Mouse (Mus musculus) spleen, postnatal 14 days (tissue): ENCODE measurements around the gene Proca1.

ENCODE experiments used
- DNase-seq, 2 experiments: peaks; one replicate each; pipeline ENCODE4 v3.0.0; 2021 to 2022; ENCODE audit warnings: low spot score in 2 of 2

Proca1 gene

DNA sequence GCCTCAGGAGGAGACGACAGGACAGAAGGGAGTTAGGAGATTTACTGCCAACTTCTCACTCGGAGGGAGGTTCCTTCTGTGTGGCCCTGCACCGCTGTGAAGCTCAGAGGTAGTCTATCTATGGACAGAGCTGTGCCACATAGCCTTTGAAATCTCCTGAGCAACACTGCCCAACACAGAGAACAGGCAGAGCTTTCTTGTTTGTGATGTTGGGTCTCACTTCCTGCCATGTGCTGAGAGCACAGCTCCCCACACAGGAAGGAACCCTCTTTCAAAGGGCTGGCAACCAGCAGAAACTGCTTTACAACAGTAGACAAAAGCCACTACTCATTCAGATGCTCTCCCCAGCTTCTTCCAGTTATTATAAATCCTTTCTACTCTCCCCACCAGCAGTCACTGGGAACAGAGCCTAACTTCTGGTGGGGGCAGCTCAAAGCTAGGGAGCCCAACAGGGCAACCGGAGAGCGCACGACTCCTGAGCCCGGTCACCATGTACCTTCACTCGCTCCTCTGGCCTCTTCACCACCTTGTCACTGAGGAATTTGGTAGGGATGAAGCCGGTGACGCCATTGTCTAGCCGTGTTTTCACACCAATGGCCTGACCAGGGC is 22.6 kb downstream of the Proca1 start:
- DNase-seq, result no peak

DNA sequence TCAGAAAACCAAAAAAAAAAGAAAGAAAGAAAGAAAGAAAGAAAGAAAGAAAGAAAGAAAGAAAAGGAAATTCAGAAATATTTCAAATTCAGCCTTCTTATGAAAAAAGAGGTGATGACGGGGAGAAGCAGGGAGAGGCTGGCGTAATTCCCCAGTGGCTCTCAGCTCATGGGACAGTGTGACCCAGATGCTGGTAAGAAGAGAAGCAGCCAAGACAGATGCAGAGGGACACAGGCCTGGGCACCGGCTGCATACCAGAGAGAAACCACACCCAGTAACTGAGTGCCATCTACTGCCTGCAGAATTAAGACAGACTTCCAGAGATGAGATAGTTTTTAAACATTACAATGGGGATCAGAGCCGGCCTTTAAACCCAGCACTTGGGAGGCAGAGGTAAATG is 30.4 kb downstream of the Proca1 start:
- DNase-seq, result no peak

DNA sequence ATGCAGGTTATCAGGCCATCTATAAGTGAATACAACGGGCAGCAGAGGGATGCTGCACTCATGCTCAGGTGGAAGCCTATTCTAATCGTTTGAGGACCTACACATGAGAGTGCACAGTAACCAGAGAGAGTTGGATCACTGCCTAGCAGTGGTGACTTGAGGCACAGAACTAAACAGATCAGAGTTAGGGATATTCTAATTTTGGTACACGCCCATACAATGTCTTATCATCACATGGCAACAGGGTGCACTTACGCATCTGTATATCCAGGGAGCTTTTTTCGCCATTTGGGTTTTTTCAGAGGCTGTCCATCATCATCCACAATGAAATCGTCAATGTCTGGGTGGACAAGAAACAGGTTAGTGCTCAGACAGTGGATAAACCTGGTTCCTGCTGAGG is 38.3 kb downstream of the Proca1 start:
- no peak for DNase-seq

DNA sequence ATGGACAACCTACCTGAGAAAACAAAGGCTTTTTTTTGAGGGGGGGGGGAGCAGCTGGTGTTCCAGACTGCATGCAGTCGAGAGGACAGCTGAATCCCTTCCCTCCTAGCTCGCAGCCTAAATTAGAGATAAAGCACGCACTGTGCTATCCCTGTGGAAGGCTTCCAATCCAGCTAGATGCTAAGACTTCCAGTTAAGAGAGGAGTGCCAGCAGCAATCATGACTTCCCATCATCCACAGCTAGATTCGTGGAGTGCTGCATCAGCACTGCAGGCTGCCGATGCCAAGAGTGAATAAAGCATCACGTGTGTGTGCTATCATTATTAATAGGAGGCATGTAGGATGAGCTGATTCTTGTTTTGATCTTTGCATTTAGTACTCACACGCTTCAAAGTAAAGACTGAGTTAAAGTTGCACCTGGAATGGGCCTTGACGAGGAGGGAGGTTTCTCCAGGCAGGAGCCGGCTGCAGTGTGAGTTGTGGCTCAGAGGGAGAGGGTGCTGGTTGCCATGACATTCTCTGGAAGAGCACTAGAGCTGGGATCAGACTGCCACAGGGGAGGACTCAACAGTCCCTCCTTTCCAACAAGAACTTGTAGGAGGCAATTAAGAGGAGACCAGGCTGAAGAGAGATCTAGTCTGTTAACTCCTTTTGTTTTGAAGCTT is 47.1 kb downstream of the Proca1 start:
- no peak for DNase-seq

DNA sequence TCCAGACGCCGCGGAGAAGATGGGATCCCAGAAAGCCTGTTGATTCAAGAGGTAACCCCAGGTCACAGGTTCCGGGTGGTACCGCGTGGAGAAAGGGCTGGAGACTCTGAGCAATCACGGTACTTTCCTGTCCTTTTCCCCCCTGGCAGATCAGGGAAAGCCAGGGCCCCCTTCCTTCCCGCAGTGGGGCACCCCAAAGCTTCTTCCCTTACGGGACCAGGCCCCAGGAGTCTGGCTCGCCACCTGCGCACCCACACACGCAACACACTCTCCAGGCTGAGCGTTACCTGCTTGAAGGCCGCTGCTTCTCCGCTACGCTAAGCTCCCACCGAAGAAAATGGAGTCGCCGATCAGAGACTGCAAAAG is 52.1 kb downstream of the Proca1 start:
- no peak for DNase-seq

DNA sequence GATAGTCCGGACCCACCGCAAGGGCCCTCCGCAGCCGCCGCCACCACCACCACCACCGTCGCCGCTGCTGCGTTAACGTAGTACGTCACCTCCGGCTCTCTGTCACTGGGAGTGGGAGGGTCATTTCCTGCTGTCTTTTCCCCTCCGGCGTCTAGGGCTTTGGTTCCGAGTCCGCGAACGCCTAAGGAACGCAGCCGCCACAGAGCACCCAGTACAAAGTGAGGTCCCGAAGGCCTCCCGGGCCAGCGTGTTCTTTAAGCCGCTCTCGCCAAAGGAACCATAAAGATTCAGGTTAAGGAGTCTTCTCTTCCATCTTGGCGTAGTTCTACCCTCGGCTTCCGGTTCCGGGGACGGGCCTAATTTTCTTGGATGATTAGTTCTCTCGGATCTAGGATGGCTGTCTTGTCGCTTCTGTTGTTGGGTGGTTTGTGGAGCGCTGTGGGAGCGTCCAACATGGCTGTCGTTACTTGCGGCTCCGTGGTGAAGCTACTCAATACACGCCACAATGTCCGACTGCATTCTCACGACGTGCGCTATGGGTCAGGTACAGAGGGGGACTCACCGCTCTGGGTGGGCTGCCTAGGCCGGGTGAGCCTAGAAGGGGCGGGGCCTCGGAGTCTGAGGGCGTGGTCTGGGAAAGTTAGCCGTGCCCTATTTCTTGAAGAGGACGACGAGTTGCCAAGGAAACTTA is 52.6 kb downstream of the Proca1 start, which contains the start of the genes Sdf2 and Supt6:
Gene Sdf2 (plus strand): TSS at position 120 of the 691 bp plus-strand sequence.
Gene Supt6 (minus strand): TSS at position 361 of the 691 bp plus-strand sequence.
- peak; percentile 75 to 82 for DNase-seq

DNA sequence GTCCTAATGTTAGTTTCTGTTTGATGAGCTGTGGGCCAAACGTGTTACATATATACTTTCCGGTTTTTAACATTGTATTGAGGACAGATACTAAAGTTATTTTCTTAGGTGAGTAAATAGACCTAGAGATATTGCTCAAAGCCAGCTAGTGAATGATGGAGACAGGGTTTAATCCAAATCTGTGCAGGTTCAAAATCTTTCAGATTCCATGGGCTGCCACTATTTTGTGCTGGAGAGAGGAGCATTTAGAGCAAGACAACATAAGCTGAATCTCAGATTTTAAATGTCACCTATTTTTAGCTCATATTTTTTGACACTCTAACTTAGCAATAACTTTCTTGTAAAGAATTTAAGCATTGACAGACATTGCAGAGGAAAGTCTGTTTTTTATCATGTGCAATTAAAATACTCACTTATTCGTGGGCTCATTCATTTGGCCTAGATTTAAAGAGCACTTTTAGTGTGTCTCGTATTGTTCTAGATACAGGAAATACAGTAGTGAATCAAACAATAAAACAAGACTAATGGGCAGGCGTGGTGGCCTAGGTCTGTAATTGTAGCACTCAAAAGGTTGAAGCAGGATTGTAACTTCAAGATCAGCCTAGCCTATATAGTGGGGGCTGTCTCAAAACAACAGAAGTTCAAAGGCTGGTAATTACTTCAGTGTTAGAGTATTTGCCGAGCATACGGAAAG is 53.3 kb downstream of the Proca1 start:
- no peak for DNase-seq

- DNase-seq, result no peak
Measured at GRCm38 (mm10) chr11:78247012-78247348, 53.8 kb downstream of the Proca1 start.

- DNase-seq, result no peak
Measured at GRCm38 (mm10) chr11:78247727-78248140, 54.5 kb downstream of the Proca1 start.
